Mouse (Mus musculus) myocyte (in vitro differentiated cells): Measurements from ENCODE around the gene Ccdc91. TPM values are rescaled to one million over a fixed set of nuclear protein-coding genes. Genes with fewer than 3 reads are reported as not detected.

Experiments
- H3K27me3 ChIP-seq: one replicate; pipeline ENCODE4 v1.6.1; 2011; ENCODE audit not compliant: control insufficient read depth, insufficient read depth, insufficient read length
- H3K36me3 ChIP-seq: one replicate; pipeline ENCODE4 v1.6.1; 2011; ENCODE audit not compliant: control insufficient read depth, insufficient read depth
- H3K4me2 ChIP-seq: one replicate; pipeline ENCODE4 v1.6.1; 2011; ENCODE audit warnings: low read depth, control low read depth
- H3K4me3 ChIP-seq: one replicate; pipeline ENCODE4 v1.5.1; 2011; ENCODE audit warnings: mild to moderate bottlenecking, control low read depth, moderate library complexity
- H3K79me2 ChIP-seq: one replicate; pipeline ENCODE4 v1.6.1; 2011; ENCODE audit not compliant: control insufficient read depth, insufficient read depth
- H3ac ChIP-seq: one replicate; pipeline ENCODE4 v1.6.1; 2011; ENCODE audit not compliant: control insufficient read depth, insufficient read length
- CEBPB ChIP-seq: IDR thresholded peaks from 2 replicates; pipeline ENCODE4 v1.6.1; 2011; ENCODE audit warnings: mild to moderate bottlenecking, moderate library complexity; ENCODE audit not compliant: poor library complexity, insufficient read depth, severe bottlenecking
- E2F4 ChIP-seq: IDR thresholded peaks from one replicate; pipeline ENCODE4 v1.6.1; 2011; ENCODE audit warnings: mild to moderate bottlenecking, control low read depth, moderate library complexity; ENCODE audit not compliant: insufficient read depth
- MAX ChIP-seq: IDR thresholded peaks from one replicate; pipeline ENCODE4 v1.6.1; 2011; ENCODE audit warnings: low read depth, mild to moderate bottlenecking, control low read depth
- MYOD1 ChIP-seq, 3 experiments: IDR thresholded peaks; one replicate each; pipeline ENCODE4 v1.6.1; 2011; ENCODE audit warnings: control low read depth in 2 of 3, low read depth in 2 of 3, mild to moderate bottlenecking in 2 of 3, moderate library complexity in 1 of 3; ENCODE audit not compliant: insufficient read length in 2 of 3, control insufficient read depth in 1 of 3
- MYOG ChIP-seq, 3 experiments: IDR thresholded peaks; one replicate each; pipeline ENCODE4 v1.6.1; 2011; ENCODE audit warnings: control low read depth in 2 of 3, low read depth in 2 of 3, mild to moderate bottlenecking in 2 of 3; ENCODE audit not compliant: insufficient read length in 2 of 3, control insufficient read depth in 1 of 3, insufficient read depth in 1 of 3
- POLR2A ChIP-seq: IDR thresholded peaks from one replicate; pipeline ENCODE4 v1.6.1; 2011; ENCODE audit warnings: low read depth, mild to moderate bottlenecking, control low read depth, moderate library complexity; ENCODE audit not compliant: insufficient read length
- POLR2AphosphoS2 ChIP-seq: IDR thresholded peaks from one replicate; pipeline ENCODE4 v1.6.1; 2011; ENCODE audit warnings: low read depth, control low read depth; ENCODE audit not compliant: insufficient read length
- REST ChIP-seq: IDR thresholded peaks from one replicate; pipeline ENCODE4 v1.6.1; 2011; ENCODE audit warnings: mild to moderate bottlenecking, control low read depth, moderate library complexity; ENCODE audit not compliant: insufficient read depth, insufficient read length
- SRF ChIP-seq: IDR thresholded peaks from one replicate; pipeline ENCODE4 v1.6.1; 2011; ENCODE audit warnings: low read depth; ENCODE audit not compliant: control insufficient read depth, insufficient read length
- TCF12 ChIP-seq: IDR thresholded peaks from one replicate; pipeline ENCODE4 v1.6.1; 2011; ENCODE audit warnings: mild to moderate bottlenecking, control low read depth; ENCODE audit not compliant: poor library complexity, insufficient read depth, severe bottlenecking
- TCF3 ChIP-seq: IDR thresholded peaks from one replicate; pipeline ENCODE4 v1.6.1; 2011; ENCODE audit warnings: low read depth, control low read depth; ENCODE audit not compliant: insufficient read length
- USF1 ChIP-seq: IDR thresholded peaks from one replicate; pipeline ENCODE4 v1.6.1; 2011; ENCODE audit warnings: low read depth, mild to moderate bottlenecking, control low read depth, moderate library complexity
- polyA plus RNA-seq: library from polyadenylated mRNA; unstranded; fragments of >200 nt; fragmentation: generic; extraction: Trizol; gene quantifications from one replicate; pipeline ENCODE4 v1.2.1, GENCODE M21; 2012; ENCODE audit warnings: missing spikeins

Ccdc91 gene
- polyA plus RNA-seq = 37.9 TPM

GRCm38 (mm10) chr6:147475727-147476613 lies at the start of gene Ccdc91:
Gene Ccdc91, plus strand, starts transcription at chr6:147475828.
- no peaks in the 10 kb centered on the region for H3K27me3 ChIP-seq
- H3K36me3 ChIP-seq = no peaks in the 10 kb centered on the region
- peak within 1 kb of the TSS; percentile 65 for H3ac ChIP-seq
- TF ChIP-seq CEBPB (no peak), SRF (no peak), REST (no peak), POLR2A (peak; percentile 82), POLR2AphosphoS2 (peak; percentile 81), TCF3 (no peak), TCF12 (no peak), MAX (no peak), USF1 (peak; percentile 95), MYOG (IDR thresholded peaks at IDR 0.05; ENCODE audit: control insufficient read depth in 1 of 3, insufficient read depth in 1 of 3, insufficient read length in 2 of 3, low read depth in 2 of 3) (peak in 2 of 3 experiments; percentile 1 to 49), MYOD1 (IDR thresholded peaks at IDR 0.05; ENCODE audit: control insufficient read depth in 1 of 3, insufficient read length in 2 of 3, low read depth in 2 of 3) (peak in 2 of 3 experiments; percentile 12 to 27), E2F4 (peak; percentile 5)
- no peaks in the 10 kb centered on the region for H3K79me2 ChIP-seq
- H3K4me3 ChIP-seq = peak within 1 kb of the TSS; percentile 46
- peak within 1 kb of the TSS; percentile 98 for H3K4me2 ChIP-seq

- TF ChIP-seq USF1 = no peak
- no peak for TF ChIP-seq CEBPB
- no peak for TF ChIP-seq POLR2AphosphoS2
- no peak for TF ChIP-seq SRF
- TF ChIP-seq TCF3 = no peak
- no peak for TF ChIP-seq POLR2A
- TF ChIP-seq E2F4 = no peak
- no peak for TF ChIP-seq TCF12
- no peak for TF ChIP-seq MAX
- no peak for TF ChIP-seq MYOG (IDR thresholded peaks at IDR 0.05; ENCODE audit: control insufficient read depth in 1 of 3, insufficient read depth in 1 of 3, insufficient read length in 2 of 3, low read depth in 2 of 3)
- no peak for TF ChIP-seq REST
- no peak overlapping the region for H3K4me2 ChIP-seq
Measured at GRCm38 (mm10) chr6:147426927-147427487, 48.6 kb upstream of the Ccdc91 start.

GRCm38 (mm10) chr6:147455775-147456174 lies 19.9 kb upstream of the Ccdc91 start:
- TF ChIP-seq REST (no peak), MYOD1 (IDR thresholded peaks at IDR 0.05; ENCODE audit: control insufficient read depth in 1 of 3, insufficient read length in 2 of 3, low read depth in 2 of 3) (no peak), USF1 (no peak), MAX (no peak), E2F4 (no peak), TCF12 (no peak), POLR2AphosphoS2 (no peak), CEBPB (no peak), MYOG (IDR thresholded peaks at IDR 0.05; ENCODE audit: control insufficient read depth in 1 of 3, insufficient read depth in 1 of 3, insufficient read length in 2 of 3, low read depth in 2 of 3) (no peak), SRF (no peak), POLR2A (no peak)
- no peaks in the 10 kb centered on the region for H3K36me3 ChIP-seq
- no peak overlapping the region for H3K4me2 ChIP-seq
- H3K27me3 ChIP-seq = no peaks in the 10 kb centered on the region
- H3K79me2 ChIP-seq = no peaks in the 10 kb centered on the region
- no peak overlapping the region for H3K4me3 ChIP-seq
- no peak overlapping the region for H3ac ChIP-seq

More at GRCm38 (mm10) chr6:147426927-147427487, 48.6 kb upstream of the Ccdc91 start:
- Histone ChIP-seq H3K27me3 (no peaks in the 10 kb centered on the region), H3K79me2 (no peaks in the 10 kb centered on the region), H3K36me3 (no peaks in the 10 kb centered on the region), H3K4me3 (no peak overlapping the region), H3ac (no peak overlapping the region)

GRCm38 (mm10) chr6:147458637-147459301 lies 16.9 kb upstream of the Ccdc91 start:
- Histone ChIP-seq H3ac (no peak overlapping the region), H3K27me3 (no peaks in the 10 kb centered on the region), H3K79me2 (no peaks in the 10 kb centered on the region), H3K4me3 (no peak overlapping the region), H3K4me2 (no peak overlapping the region), H3K36me3 (no peaks in the 10 kb centered on the region)
- TF ChIP-seq MAX (no peak), E2F4 (no peak), POLR2A (no peak), CEBPB (no peak), REST (no peak), POLR2AphosphoS2 (no peak), USF1 (no peak), TCF12 (no peak), TCF3 (no peak), MYOD1 (IDR thresholded peaks at IDR 0.05; ENCODE audit: control insufficient read depth in 1 of 3, insufficient read length in 2 of 3, low read depth in 2 of 3) (no peak), MYOG (IDR thresholded peaks at IDR 0.05; ENCODE audit: control insufficient read depth in 1 of 3, insufficient read depth in 1 of 3, insufficient read length in 2 of 3, low read depth in 2 of 3) (no peak), SRF (no peak)
